Mouse (Mus musculus) intestine, embryonic 16.5 days (tissue): ENCODE data around the gene Mtif3. TPM values are rescaled to one million over a fixed set of nuclear protein-coding genes. Genes with fewer than 3 reads are reported as not detected.
A peak's percentile ranks its signal among the peaks of the same experiment; 100 is the strongest.

Experiments
- ATAC-seq: fragments of 200-750 bp; cut with Nextera tagmentation; 2 replicates; pipeline ENCODE4 v1.8.0; 2017; ENCODE audit warnings: moderate TSS enrichment, moderate library complexity
- H3K27ac ChIP-seq: fragments of 300-500 bp; sonication (generic); 2 replicates; pipeline ENCODE4 v1.5.1; 2014; ENCODE audit warnings: mild to moderate bottlenecking, low read length
- H3K27me3 ChIP-seq: fragments of 300-500 bp; sonication (generic); replicated peaks from 2 replicates; pipeline ENCODE4 v1.6.1; 2014; ENCODE audit warnings: low read length, control low read depth, mixed read lengths; ENCODE audit not compliant: control insufficient read depth, insufficient read depth
- H3K36me3 ChIP-seq: fragments of 300-500 bp; sonication (generic); 2 replicates; pipeline ENCODE4 v1.6.1; 2014; ENCODE audit warnings: low read length, control low read depth; ENCODE audit not compliant: control insufficient read depth, insufficient read depth
- H3K4me1 ChIP-seq: fragments of 300-500 bp; sonication (generic); 2 replicates; pipeline ENCODE4 v1.6.1; 2014; ENCODE audit warnings: low read length, control low read depth, mixed read lengths; ENCODE audit not compliant: control insufficient read depth, insufficient read depth
- H3K4me2 ChIP-seq: fragments of 300-500 bp; sonication (generic); 2 replicates; pipeline ENCODE4 v1.6.1; 2014; ENCODE audit warnings: low read depth, low read length, control low read depth
- H3K4me3 ChIP-seq: fragments of 300-500 bp; sonication (generic); 2 replicates; pipeline ENCODE4 v1.5.1; 2014; ENCODE audit warnings: mild to moderate bottlenecking, low read length
- H3K9ac ChIP-seq: fragments of 300-500 bp; sonication (generic); 2 replicates; pipeline ENCODE4 v1.6.1; 2014; ENCODE audit warnings: low read depth, low read length
- H3K9me3 ChIP-seq: fragments of 300-500 bp; sonication (generic); 2 replicates; pipeline ENCODE4 v1.6.1; 2016; ENCODE audit warnings: low read length, control low read depth; ENCODE audit not compliant: control insufficient read depth
- WGBS: fragments of 180-500 bp; shearing (Covaris S2); extraction: QIAGEN DNeasy Blood & Tissue Kit; methylation state at CpG from one replicate; pipeline ENCODE4 v1.1.7; 2014; 5-methylcytosine and 5-hydroxymethylcytosine counted together
- polyA plus RNA-seq: library from polyadenylated mRNA; unstranded; fragments of >200 nt; fragmentation: Nextera tagmentation; extraction: Ambion mirVana; gene quantifications from 2 replicates; pipeline ENCODE4 v1.2.1, GENCODE M21; 2015

Gene Mtif3
- 28.8 and 31.1 TPM in 2 replicates for polyA plus RNA-seq

GRCm38 (mm10) chr5:146963118-146963936 lies at the start of gene Mtif3:
TSS of gene Mtif3 (minus strand) at chr5:146963800.
- no peaks in the 10 kb centered on the region for H3K9me3 ChIP-seq
- peak; percentile 87 for ATAC-seq
- H3K27me3 ChIP-seq, result no peaks in the 10 kb centered on the region
- under 1% methylated on average over 46 of the region's 46 CpGs for WGBS
- H3K27ac ChIP-seq, result peak within 1 kb of the TSS; percentile 76
- H3K4me3 ChIP-seq, result peak within 1 kb of the TSS; percentile 90
- peaks cover 7% of the 10 kb centered on the region; the same call in 1 of the 2 replicates for H3K36me3 ChIP-seq
- H3K9ac ChIP-seq, result peak within 1 kb of the TSS; percentile 88
- H3K4me2 ChIP-seq, result peak within 1 kb of the TSS; percentile 70
- peaks cover 8% of the 10 kb centered on the region for H3K4me1 ChIP-seq

GRCm38 (mm10) chr5:147011333-147011732 lies 47.7 kb upstream of the Mtif3 start:
- Histone ChIP-seq H3K36me3 (no peaks in the 10 kb centered on the region; the same call in 1 of the 2 replicates), H3K9ac (no peak overlapping the region), H3K4me3 (no peak overlapping the region), H3K4me2 (no peak overlapping the region), H3K9me3 (no peaks in the 10 kb centered on the region), H3K27me3 (no peaks in the 10 kb centered on the region), H3K27ac (no peak overlapping the region), H3K4me1 (no peaks in the 10 kb centered on the region)
- no peak for ATAC-seq
- WGBS, result 82% methylated on average over 10 of the region's 10 CpGs

GRCm38 (mm10) chr5:147003303-147003702 lies 39.7 kb upstream of the Mtif3 start:
- 72% methylated on average over 1 of the region's 1 CpGs for WGBS
- Histone ChIP-seq H3K4me3 (no peak overlapping the region), H3K4me2 (no peak overlapping the region), H3K36me3 (no peaks in the 10 kb centered on the region), H3K27me3 (no peaks in the 10 kb centered on the region), H3K27ac (no peak overlapping the region), H3K9me3 (peaks cover 7% of the 10 kb centered on the region; the same call in 1 of the 2 replicates), H3K9ac (no peak overlapping the region), H3K4me1 (no peaks in the 10 kb centered on the region)
- ATAC-seq, result no peak

- Histone ChIP-seq H3K9me3 (peaks cover 7% of the 10 kb centered on the region; the same call in 1 of the 2 replicates), H3K27ac (no peak overlapping the region), H3K27me3 (no peaks in the 10 kb centered on the region), H3K4me1 (no peaks in the 10 kb centered on the region), H3K4me2 (no peak overlapping the region), H3K4me3 (no peak overlapping the region), H3K36me3 (no peaks in the 10 kb centered on the region), H3K9ac (no peak overlapping the region)
- 83% methylated on average over 4 of the region's 4 CpGs for WGBS
- ATAC-seq, result no peak
Measured at GRCm38 (mm10) chr5:147001312-147001711, 37.7 kb upstream of the Mtif3 start.

GRCm38 (mm10) chr5:146998802-146999201 lies 35.2 kb upstream of the Mtif3 start:
- Histone ChIP-seq H3K4me1 (no peaks in the 10 kb centered on the region), H3K36me3 (no peaks in the 10 kb centered on the region), H3K4me3 (no peak overlapping the region), H3K9ac (no peak overlapping the region), H3K27me3 (no peaks in the 10 kb centered on the region), H3K27ac (no peak overlapping the region), H3K4me2 (no peak overlapping the region), H3K9me3 (peaks cover 7% of the 10 kb centered on the region; the same call in 1 of the 2 replicates)
- no peak for ATAC-seq
- WGBS, result 91% methylated on average over 12 of the region's 12 CpGs

GRCm38 (mm10) chr5:146996812-146997211 lies 33.2 kb upstream of the Mtif3 start:
- Histone ChIP-seq H3K9ac (no peak overlapping the region), H3K4me1 (no peaks in the 10 kb centered on the region), H3K27ac (no peak overlapping the region), H3K9me3 (peaks cover 4% of the 10 kb centered on the region; the same call in 1 of the 2 replicates), H3K4me3 (no peak overlapping the region), H3K4me2 (no peak overlapping the region), H3K36me3 (no peaks in the 10 kb centered on the region), H3K27me3 (no peaks in the 10 kb centered on the region)
- WGBS, result 86% methylated on average over 7 of the region's 7 CpGs
- ATAC-seq, result no peak

- Histone ChIP-seq H3K27me3 (no peaks in the 10 kb centered on the region), H3K4me3 (no peak overlapping the region), H3K4me2 (no peak overlapping the region), H3K9ac (no peak overlapping the region), H3K27ac (no peak overlapping the region), H3K9me3 (0 out of 2 replicates have a peak, but pooled peaks cover 4% of the 10 kb centered on the region), H3K36me3 (no peaks in the 10 kb centered on the region), H3K4me1 (no peaks in the 10 kb centered on the region)
- ATAC-seq, result no peak
- WGBS, result 63% methylated on average over 6 of the region's 6 CpGs
Measured at GRCm38 (mm10) chr5:146994973-146995372, 31.4 kb upstream of the Mtif3 start.

GRCm38 (mm10) chr5:146993509-146993908 lies 29.9 kb upstream of the Mtif3 start:
- no peak for ATAC-seq
- Histone ChIP-seq H3K4me1 (no peaks in the 10 kb centered on the region), H3K27ac (no peak overlapping the region), H3K36me3 (no peaks in the 10 kb centered on the region), H3K9ac (no peak overlapping the region), H3K4me2 (no peak overlapping the region), H3K9me3 (no peaks in the 10 kb centered on the region), H3K4me3 (no peak overlapping the region), H3K27me3 (no peaks in the 10 kb centered on the region)
- 67% methylated on average over 8 of the region's 8 CpGs for WGBS

- Histone ChIP-seq H3K9me3 (no peaks in the 10 kb centered on the region), H3K4me1 (no peaks in the 10 kb centered on the region), H3K36me3 (no peaks in the 10 kb centered on the region), H3K27ac (no peak overlapping the region), H3K9ac (no peak overlapping the region), H3K4me3 (no peak overlapping the region), H3K4me2 (no peak overlapping the region), H3K27me3 (no peaks in the 10 kb centered on the region)
- 66% methylated on average over 5 of the region's 5 CpGs for WGBS
- ATAC-seq, result no peak
Measured at GRCm38 (mm10) chr5:146989051-146989450, 25.5 kb upstream of the Mtif3 start.
